Mouse (Mus musculus) embryonic facial prominence, embryonic 14.5 days (tissue): ENCODE data around the gene Klf1. TPM values are rescaled to one million over a fixed set of nuclear protein-coding genes. Genes with fewer than 3 reads are reported as not detected.

Experiments
- ATAC-seq: fragments of 200-750 bp; cut with Nextera tagmentation; 2 replicates; pipeline ENCODE4 v1.8.0; 2017; ENCODE audit warnings: low read depth, moderate number of reproducible peaks, moderate TSS enrichment
- DNase-seq: peaks from one replicate; pipeline ENCODE4 v3.0.0-alpha.2; 2015; ENCODE audit warnings: low spot score
- H3K27ac ChIP-seq: fragments of 300-500 bp; sonication (generic); replicated peaks from 2 replicates; pipeline ENCODE4 v1.5.1; 2014; ENCODE audit warnings: low read depth, mild to moderate bottlenecking, low read length, moderate library complexity
- H3K27me3 ChIP-seq: fragments of 300-500 bp; sonication (generic); replicated peaks from 2 replicates; pipeline ENCODE4 v1.6.1; 2014; ENCODE audit warnings: low read length; ENCODE audit not compliant: control insufficient read depth, insufficient read depth
- H3K36me3 ChIP-seq: fragments of 300-500 bp; sonication (generic); 2 replicates; pipeline ENCODE4 v1.6.1; 2014; ENCODE audit warnings: low read length, mixed read lengths; ENCODE audit not compliant: control insufficient read depth, insufficient read depth
- H3K4me1 ChIP-seq: fragments of 300-500 bp; sonication (generic); 2 replicates; pipeline ENCODE4 v1.6.1; 2014; ENCODE audit warnings: antibody characterized with exemption, low read length; ENCODE audit not compliant: control insufficient read depth, insufficient read depth
- H3K4me2 ChIP-seq: fragments of 300-500 bp; sonication (generic); 2 replicates; pipeline ENCODE4 v1.6.1; 2014; ENCODE audit warnings: low read depth, mild to moderate bottlenecking, low read length, moderate library complexity, mixed read lengths
- H3K4me3 ChIP-seq: fragments of 300-500 bp; sonication (generic); 2 replicates; pipeline ENCODE4 v1.5.1; 2014; ENCODE audit warnings: low read depth, mild to moderate bottlenecking, low read length
- H3K9ac ChIP-seq: fragments of 300-500 bp; sonication (generic); 2 replicates; pipeline ENCODE4 v1.6.1; 2014; ENCODE audit warnings: low read depth, mild to moderate bottlenecking, low read length, moderate library complexity, mixed read lengths
- H3K9me3 ChIP-seq: fragments of 300-500 bp; sonication (generic); 2 replicates; pipeline ENCODE4 v1.6.1; 2016; ENCODE audit warnings: low read length; ENCODE audit not compliant: control insufficient read depth
- WGBS: fragments of 180-500 bp; shearing (Covaris S2); extraction: QIAGEN DNeasy Blood & Tissue Kit; methylation state at CpG from one replicate; pipeline ENCODE4 v1.1.7; 2014; 5-methylcytosine and 5-hydroxymethylcytosine counted together
- polyA plus RNA-seq: library from polyadenylated mRNA; unstranded; fragments of >200 nt; fragmentation: Nextera tagmentation; extraction: Ambion mirVana; gene quantifications from 2 replicates; pipeline ENCODE4 v1.2.1, GENCODE M21; 2014

Gene Klf1
- polyA plus RNA-seq, 1 experiment from 2014 or later = 2.2 TPM

DNA sequence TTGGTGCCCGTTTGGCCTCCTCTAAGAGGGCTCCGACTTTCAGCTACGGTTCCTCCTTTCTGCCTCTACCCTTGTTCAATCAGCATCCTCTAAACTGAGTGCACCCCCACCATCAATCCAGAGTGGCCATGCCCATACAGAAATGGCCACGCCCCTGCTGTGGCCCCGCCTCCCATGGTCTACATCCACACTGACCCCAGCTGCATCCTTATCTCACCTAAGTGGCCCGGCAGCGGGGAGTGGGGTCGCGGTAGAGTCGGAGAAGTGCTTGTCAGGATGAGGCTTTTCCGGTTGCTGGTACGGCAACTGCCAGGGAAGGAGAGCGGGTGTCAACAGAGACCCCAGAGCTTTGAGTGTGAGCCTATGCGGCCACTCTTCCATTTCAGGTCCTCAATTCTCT is 33.8 kb downstream of the Klf1 start:
- WGBS = 5% methylated on average over 14 of the region's 14 CpGs
- peak; percentile 24; the same call in 1 of the 2 replicates for ATAC-seq
- peak overlapping the region; percentile 1; the same call in 1 of the 2 replicates for H3K4me2 ChIP-seq
- no peak for DNase-seq
- 0 out of 2 replicates have a peak, but pooled peaks cover 5% of the 10 kb centered on the region for H3K9me3 ChIP-seq
- peaks cover 7% of the 10 kb centered on the region; the same call in 1 of the 2 replicates for H3K4me1 ChIP-seq
- no peaks in the 10 kb centered on the region for H3K36me3 ChIP-seq
- no peak overlapping the region for H3K9ac ChIP-seq
- peak overlapping the region; percentile 0; the same call in 1 of the 2 replicates for H3K4me3 ChIP-seq
- no peak overlapping the region for H3K27ac ChIP-seq
- H3K27me3 ChIP-seq = peaks cover 65% of the 10 kb centered on the region

GRCm38 (mm10) chr8:84936041-84936961 is 34.6 kb downstream of the Klf1 start:
- H3K27ac ChIP-seq = no peak overlapping the region; the same call in 1 of the 2 replicates
- 31% methylated on average over 18 of the region's 23 CpGs for WGBS
- H3K4me1 ChIP-seq = peaks cover 7% of the 10 kb centered on the region; the same call in 1 of the 2 replicates
- ATAC-seq = 0 out of 2 replicates have a peak, but pooled peaks have one; percentile 13
- 0 out of 2 replicates have a peak, but pooled peaks cover 5% of the 10 kb centered on the region for H3K9me3 ChIP-seq
- peak overlapping the region; percentile 55 for H3K9ac ChIP-seq
- DNase-seq = no peak
- H3K27me3 ChIP-seq = peaks cover 63% of the 10 kb centered on the region
- H3K4me3 ChIP-seq = peak overlapping the region; percentile 43
- no peaks in the 10 kb centered on the region for H3K36me3 ChIP-seq
- peak overlapping the region; percentile 65 for H3K4me2 ChIP-seq

DNA sequence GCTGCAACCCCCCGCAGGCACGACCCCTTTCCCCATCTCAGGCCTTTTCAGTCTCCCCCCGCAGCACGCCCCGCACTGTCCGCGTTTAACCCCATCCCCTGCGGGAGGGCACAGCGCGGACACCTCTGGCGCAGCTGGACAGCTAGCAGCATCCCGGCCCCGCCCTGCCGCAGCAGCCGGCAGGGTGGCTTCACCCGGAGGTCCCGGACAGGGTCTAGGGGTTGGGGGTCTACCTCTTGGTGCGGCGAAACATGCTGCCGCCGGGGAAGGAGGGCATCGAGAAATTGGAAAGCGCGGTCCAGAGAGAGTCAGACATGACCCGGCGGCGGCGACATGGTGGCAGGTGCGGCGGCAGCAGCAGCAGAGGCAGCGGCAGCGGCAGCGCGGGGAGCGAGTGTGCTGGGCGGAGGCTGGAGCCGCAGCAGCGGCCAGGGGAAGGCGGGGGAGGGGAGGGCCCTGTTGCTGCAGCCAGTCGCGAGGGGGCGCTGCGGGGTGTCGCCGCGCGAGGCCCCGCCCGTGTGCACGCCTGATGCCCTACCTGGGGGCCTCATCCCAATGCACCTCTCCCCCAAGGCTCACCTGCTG is 35.3 kb downstream of the Klf1 start, which contains the start of gene Mast1:
TSS of gene Mast1 (minus strand) at position 398 of the 585 bp plus-strand sequence.
- peaks cover 60% of the 10 kb centered on the region for H3K27me3 ChIP-seq
- WGBS = 0% methylated on average over 20 of the region's 50 CpGs
- H3K4me3 ChIP-seq = peak within 1 kb of the TSS; percentile 43
- H3K4me2 ChIP-seq = peak within 1 kb of the TSS; percentile 65
- DNase-seq (peak; percentile 65), ATAC-seq (peak; percentile 73)
- H3K4me1 ChIP-seq = peaks cover 7% of the 10 kb centered on the region; the same call in 1 of the 2 replicates
- H3K9me3 ChIP-seq = 0 out of 2 replicates have a peak, but pooled peaks cover 5% of the 10 kb centered on the region
- no peak within 1 kb of the TSS; the same call in 1 of the 2 replicates for H3K27ac ChIP-seq
- H3K9ac ChIP-seq = peak within 1 kb of the TSS; percentile 55
- no peaks in the 10 kb centered on the region for H3K36me3 ChIP-seq

DNA sequence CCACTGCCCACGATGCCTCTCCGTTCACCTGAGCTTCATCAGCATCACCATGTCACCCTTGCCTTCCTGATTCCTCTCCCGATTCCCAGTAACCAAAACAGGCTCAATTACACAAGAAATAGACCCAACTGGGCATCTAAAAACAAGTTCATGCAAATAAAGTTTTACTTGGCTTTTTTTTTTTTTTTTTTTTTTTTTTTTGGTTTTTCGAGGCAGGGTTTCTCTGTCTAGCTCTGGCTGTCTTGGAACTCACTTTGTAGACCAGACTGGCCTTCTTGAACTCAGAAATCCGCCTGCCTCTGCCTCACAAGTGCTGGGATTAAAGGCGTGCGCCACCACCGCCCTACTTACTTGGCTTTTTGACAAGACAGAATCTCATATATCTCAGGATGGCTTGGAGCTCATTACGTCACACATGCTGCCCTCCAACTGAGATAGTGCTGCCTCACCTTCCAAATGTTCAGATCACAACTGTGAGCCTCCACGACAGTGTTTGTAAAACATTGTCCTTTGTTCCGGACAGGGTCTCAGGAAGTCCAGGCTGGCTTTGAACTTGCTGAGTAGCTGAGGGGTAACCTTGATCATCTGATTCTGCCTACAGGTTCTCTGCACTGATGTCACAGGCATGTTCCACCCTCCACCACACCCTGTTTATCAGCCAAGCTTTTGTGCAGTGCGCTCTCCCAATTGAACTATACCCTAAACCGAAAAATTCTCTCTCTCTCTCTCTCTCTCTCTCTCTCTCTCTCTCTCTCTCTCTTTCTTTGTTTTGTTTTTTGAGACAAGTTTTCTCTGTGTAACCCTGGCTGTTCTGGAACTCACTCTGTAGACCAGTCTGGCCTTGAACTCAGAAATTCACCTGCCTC is 36.1 kb downstream of the Klf1 start:
- no peaks in the 10 kb centered on the region for H3K36me3 ChIP-seq
- no peak for DNase-seq
- H3K4me3 ChIP-seq = peak overlapping the region; percentile 43
- peaks cover 60% of the 10 kb centered on the region for H3K27me3 ChIP-seq
- H3K4me1 ChIP-seq = peaks cover 7% of the 10 kb centered on the region; the same call in 1 of the 2 replicates
- no peak overlapping the region for H3K9ac ChIP-seq
- no peak for ATAC-seq
- 0 out of 2 replicates have a peak, but pooled peaks cover 5% of the 10 kb centered on the region for H3K9me3 ChIP-seq
- WGBS = 64% methylated on average over 13 of the region's 13 CpGs
- peak overlapping the region; percentile 65 for H3K4me2 ChIP-seq
- H3K27ac ChIP-seq = no peak overlapping the region

DNA sequence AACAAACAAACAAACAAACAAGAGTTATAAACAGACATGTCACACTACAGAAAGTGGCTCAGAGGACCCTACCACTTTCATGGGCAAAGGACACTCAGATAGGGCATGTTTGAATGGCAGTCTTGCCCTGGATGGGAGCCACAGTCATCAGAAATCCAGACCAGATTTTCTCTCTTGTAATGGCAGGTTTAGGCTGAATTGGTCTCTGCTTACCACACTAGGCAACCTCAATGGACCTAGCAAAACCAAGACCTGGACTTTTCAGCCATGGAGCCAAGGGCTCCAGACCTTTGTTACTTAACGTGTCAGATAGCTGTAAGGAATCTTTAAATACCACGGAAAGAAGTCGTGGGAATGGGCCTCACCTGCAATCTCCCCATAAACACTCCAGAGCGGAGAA is 42.0 kb downstream of the Klf1 start:
- Histone ChIP-seq H3K9me3 (0 out of 2 replicates have a peak, but pooled peaks cover 3% of the 10 kb centered on the region), H3K27me3 (peaks cover 64% of the 10 kb centered on the region), H3K36me3 (no peaks in the 10 kb centered on the region), H3K4me1 (peaks cover 5% of the 10 kb centered on the region; the same call in 1 of the 2 replicates), H3K4me2 (no peak overlapping the region), H3K27ac (no peak overlapping the region), H3K9ac (no peak overlapping the region), H3K4me3 (no peak overlapping the region)
- WGBS = 14% methylated on average over 4 of the region's 4 CpGs
- no peak for ATAC-seq
- DNase-seq = no peak

- peak; percentile 71 for DNase-seq
- no peak overlapping the region for H3K27ac ChIP-seq
- peaks cover 56% of the 10 kb centered on the region for H3K27me3 ChIP-seq
- H3K9me3 ChIP-seq = no peaks in the 10 kb centered on the region
- H3K36me3 ChIP-seq = no peaks in the 10 kb centered on the region
- ATAC-seq = peak; percentile 47; the same call in 1 of the 2 replicates
- peak overlapping the region; percentile 13; the same call in 1 of the 2 replicates for H3K4me2 ChIP-seq
- peaks cover 5% of the 10 kb centered on the region; the same call in 1 of the 2 replicates for H3K4me1 ChIP-seq
- no peak overlapping the region for H3K9ac ChIP-seq
- no peak overlapping the region for H3K4me3 ChIP-seq
- 4% methylated on average over 25 of the region's 26 CpGs for WGBS
Measured at GRCm38 (mm10) chr8:84944478-84945160, 42.9 kb downstream of the Klf1 start.

- no peaks in the 10 kb centered on the region for H3K36me3 ChIP-seq
- ATAC-seq (peak; percentile 24; the same call in 1 of the 2 replicates), DNase-seq (no peak)
- H3K4me2 ChIP-seq = peak overlapping the region; percentile 72
- H3K9me3 ChIP-seq = no peaks in the 10 kb centered on the region
- peaks cover 61% of the 10 kb centered on the region for H3K27me3 ChIP-seq
- no peak overlapping the region for H3K9ac ChIP-seq
- H3K27ac ChIP-seq = no peak overlapping the region
- 5% methylated on average over 11 of the region's 11 CpGs for WGBS
- peaks cover 5% of the 10 kb centered on the region; the same call in 1 of the 2 replicates for H3K4me1 ChIP-seq
- peak overlapping the region; percentile 44 for H3K4me3 ChIP-seq
Measured at GRCm38 (mm10) chr8:84945235-84945632, 43.5 kb downstream of the Klf1 start.
